Mouse (Mus musculus) frontal cortex, adult 2 months (tissue): ENCODE data around the gene Hsd17b1. TPM values are rescaled to one million over a fixed set of nuclear protein-coding genes. Genes with fewer than 3 reads are reported as not detected.
"Not testable (repeated sequence)": the region's sequence is repeated elsewhere in the genome, so short reads cannot be mapped to it uniquely, and the experiment has no call there.

Experiments
- DNase-seq, 2 experiments: peaks; one replicate each; pipeline ENCODE4 v3.0.0; 2022; ENCODE audit warnings: low spot score in 1 of 2; ENCODE audit errors: extremely low spot score in 1 of 2
- polyA plus RNA-seq: library from polyadenylated mRNA; depleted of rRNA; stranded (reverse); fragments of >200 nt; gene quantifications from 2 replicates; pipeline ENCODE4 v1.2.3, GENCODE M21; 2012; rRNA removed

The Hsd17b1 gene
- polyA plus RNA-seq, 1 experiment: 0.46 TPM

GRCm38 (mm10) chr11:101120545-101121188 lies 42.5 kb downstream of the Hsd17b1 start:
- no peak for DNase-seq

GRCm38 (mm10) chr11:101124494-101124893 lies 46.3 kb downstream of the Hsd17b1 start:
- not testable (repeated sequence) for DNase-seq

GRCm38 (mm10) chr11:101125008-101125407 lies 46.8 kb downstream of the Hsd17b1 start:
- DNase-seq: not testable (repeated sequence)

GRCm38 (mm10) chr11:101127075-101127474 lies 48.9 kb downstream of the Hsd17b1 start:
- no peak for DNase-seq

- no peak for DNase-seq
Observed at GRCm38 (mm10) chr11:101128996-101129577, 50.9 kb downstream of the Hsd17b1 start.

Other genes with a start within 250 kb of the Hsd17b1 start
- gene Stat5b, start 227.7 kb upstream of the Hsd17b1 start, polyA plus RNA-seq: 28.7 and 29.6 TPM in 2 replicates
- 3.4 and 3.7 TPM in 2 replicates for gene Stat5a, start 219.1 kb upstream of the Hsd17b1 start, polyA plus RNA-seq
- gene Stat3, start 138.9 kb upstream of the Hsd17b1 start, polyA plus RNA-seq: 49.1 TPM in 2 replicates
- 20.9 and 21.0 TPM in 2 replicates for gene Cavin1, start 107.5 kb upstream of the Hsd17b1 start, polyA plus RNA-seq
- gene Atp6v0a1, start 69.0 kb upstream of the Hsd17b1 start, polyA plus RNA-seq: 312 and 317 TPM in 2 replicates
- gene Naglu, start 8.4 kb upstream of the Hsd17b1 start, polyA plus RNA-seq: 11.8 and 13.0 TPM in 2 replicates
- gene Coasy, start 4.2 kb downstream of the Hsd17b1 start, polyA plus RNA-seq: 30.8 and 34.1 TPM in 2 replicates
- 52.0 and 56.0 TPM in 2 replicates for gene Mlx, start 8.9 kb downstream of the Hsd17b1 start, polyA plus RNA-seq
- gene Psmc3ip, start 17.0 kb downstream of the Hsd17b1 start, polyA plus RNA-seq: 5.6 and 7.8 TPM in 2 replicates
- 66.2 and 66.5 TPM in 2 replicates for gene Retreg3, start 41.5 kb downstream of the Hsd17b1 start, polyA plus RNA-seq
- gene Tubg1, start 41.5 kb downstream of the Hsd17b1 start, polyA plus RNA-seq: 21.5 and 24.7 TPM in 2 replicates
- 56.4 and 58.0 TPM in 2 replicates for gene Tubg2, start 77.5 kb downstream of the Hsd17b1 start, polyA plus RNA-seq
- gene Cntnap1, start 92.1 kb downstream of the Hsd17b1 start, polyA plus RNA-seq: 65.8 TPM in 2 replicates
- gene Plekhh3, start 92.9 kb downstream of the Hsd17b1 start, polyA plus RNA-seq: 15.8 and 17.9 TPM in 2 replicates
- gene Ccr10, start 97.0 kb downstream of the Hsd17b1 start, polyA plus RNA-seq: 0.36 and 0.42 TPM in 2 replicates
- 44.8 and 50.3 TPM in 2 replicates for gene Ezh1, start 148.1 kb downstream of the Hsd17b1 start, polyA plus RNA-seq
- gene Ramp2, start 167.6 kb downstream of the Hsd17b1 start, polyA plus RNA-seq: 65.6 and 82.1 TPM in 2 replicates
- gene Vps25, start 175.3 kb downstream of the Hsd17b1 start, polyA plus RNA-seq: 63.8 TPM in 2 replicates
- gene Wnk4, start 182.2 kb downstream of the Hsd17b1 start, polyA plus RNA-seq: 10.8 and 12.5 TPM in 2 replicates
- gene Cntd1, start 200.6 kb downstream of the Hsd17b1 start, polyA plus RNA-seq: 0.71 and 0.84 TPM in 2 replicates
- 147 and 151 TPM in 2 replicates for gene Coa3, start 200.7 kb downstream of the Hsd17b1 start, polyA plus RNA-seq
- 177 and 195 TPM in 2 replicates for gene Becn1, start 223.9 kb downstream of the Hsd17b1 start, polyA plus RNA-seq
- gene Psme3, start 237.8 kb downstream of the Hsd17b1 start, polyA plus RNA-seq: 101 and 108 TPM in 2 replicates
- gene Aoc2, start 246.7 kb downstream of the Hsd17b1 start, polyA plus RNA-seq: 4.5 and 5.1 TPM in 2 replicates